Mouse (Mus musculus): ENCODE measurements at regions not wholly inside any gene's neighbourhood (a gene's known extent, or its start where the extent isn't known, plus 50 kb on each side); places are given as distances from the start of the nearest gene placed in this dataset.

DNA sequence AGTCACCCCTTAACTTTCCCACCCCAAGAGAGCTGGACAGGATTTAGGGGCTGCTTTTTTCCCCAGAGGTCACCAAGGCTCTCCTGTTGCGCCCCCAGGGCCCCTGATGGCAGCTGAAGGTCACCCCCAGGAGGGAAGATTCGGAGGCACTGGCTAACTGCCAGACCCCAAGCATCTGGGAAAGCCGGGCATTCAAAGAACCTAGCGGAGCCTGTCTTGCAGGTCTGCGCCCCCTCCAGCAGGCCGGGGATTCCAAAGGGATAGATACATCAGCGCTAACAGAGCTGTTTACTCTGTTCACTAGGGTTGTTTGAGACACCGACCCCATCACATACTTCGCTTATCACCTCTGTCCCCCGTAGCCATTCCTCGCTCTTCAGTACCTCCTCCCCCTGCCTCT lies 154.6 kb upstream of the Usp9x start:
- TF ChIP-seq FLI1 (IDR thresholded peaks at IDR 0.05; ENCODE audit: low read length) (no peak), GATA1 (IDR thresholded peaks at IDR 0.05; ENCODE audit: borderline replicate concordance, low read length) (no peak)
